Mouse (Mus musculus) stomach, embryonic 15.5 days (tissue): ENCODE results near the gene Hoxd10. TPM values are rescaled to one million over a fixed set of nuclear protein-coding genes. Genes with fewer than 3 reads are reported as not detected.
A peak's percentile ranks its signal among the peaks of the same experiment; 100 is the strongest.

Source experiments
- ATAC-seq: fragments of 200-750 bp; cut with Nextera tagmentation; 2 replicates; pipeline ENCODE4 v1.8.0; 2017; ENCODE audit warnings: low read depth, moderate number of reproducible peaks, moderate TSS enrichment; ENCODE audit not compliant: insufficient read depth, low FRiP score
- H3K27ac ChIP-seq: fragments of 300-500 bp; sonication (generic); 2 replicates; pipeline ENCODE4 v1.5.1; 2015; ENCODE audit warnings: mild to moderate bottlenecking, inconsistent platforms
- H3K27me3 ChIP-seq: fragments of 300-500 bp; sonication (generic); replicated peaks from 2 replicates; pipeline ENCODE4 v1.6.1; 2015; ENCODE audit warnings: inconsistent platforms
- H3K36me3 ChIP-seq: fragments of 300-500 bp; sonication (generic); 2 replicates; pipeline ENCODE4 v1.6.1; 2015; ENCODE audit warnings: inconsistent platforms
- H3K4me1 ChIP-seq: fragments of 300-500 bp; sonication (generic); 2 replicates; pipeline ENCODE4 v1.6.1; 2015; ENCODE audit warnings: inconsistent platforms
- H3K4me2 ChIP-seq: fragments of 300-500 bp; sonication (generic); 2 replicates; pipeline ENCODE4 v1.6.1; 2015; ENCODE audit warnings: mild to moderate bottlenecking, inconsistent platforms
- H3K4me3 ChIP-seq: fragments of 300-500 bp; sonication (generic); replicated peaks from 2 replicates; pipeline ENCODE4 v1.5.1; 2015; ENCODE audit warnings: inconsistent platforms
- H3K9ac ChIP-seq: fragments of 300-500 bp; sonication (generic); 2 replicates; pipeline ENCODE4 v1.6.1; 2015; ENCODE audit warnings: inconsistent platforms
- H3K9me3 ChIP-seq: fragments of 300-500 bp; sonication (generic); 2 replicates; pipeline ENCODE4 v1.6.1; 2016; ENCODE audit warnings: inconsistent platforms
- WGBS: fragments of 180-500 bp; shearing (Covaris S2); methylation state at CpG from one replicate; pipeline ENCODE4 v1.1.7; 2015; 5-methylcytosine and 5-hydroxymethylcytosine counted together
- polyA plus RNA-seq: library from polyadenylated mRNA; unstranded; fragments of >200 nt; fragmentation: Nextera tagmentation; extraction: Ambion mirVana; gene quantifications from 2 replicates; pipeline ENCODE4 v1.2.1, GENCODE M21; 2015

Hoxd10 gene
- polyA plus RNA-seq, 1 experiment from 2014 or later: 2.4 TPM

- Histone ChIP-seq H3K9ac (no peak overlapping the region), H3K4me1 (peaks cover 5% of the 10 kb centered on the region), H3K4me2 (no peak overlapping the region), H3K36me3 (no peaks in the 10 kb centered on the region), H3K27me3 (peaks cover 93% of the 10 kb centered on the region), H3K4me3 (no peak overlapping the region), H3K27ac (no peak overlapping the region), H3K9me3 (no peaks in the 10 kb centered on the region)
- no peak for ATAC-seq
- 24% methylated on average over 17 of the region's 17 CpGs for WGBS
These were observed 33.4 kb downstream of the Hoxd10 start for GRCm38 (mm10) chr2:74725171-74725570.

- no peak within 1 kb of the TSS for H3K9ac ChIP-seq
- H3K27me3 ChIP-seq: peaks cover 92% of the 10 kb centered on the region
- H3K27ac ChIP-seq: no peak within 1 kb of the TSS
These were observed 34.8 kb downstream of the Hoxd10 start, which contains the start of gene Gm28230 for GRCm38 (mm10) chr2:74726551-74726950. Gm28230 (plus strand) TSS chr2:74726728.

GRCm38 (mm10) chr2:74726973-74727639 lies 35.4 kb downstream of the Hoxd10 start:
- peak overlapping the region; percentile 43 for H3K4me2 ChIP-seq
- H3K36me3 ChIP-seq: no peaks in the 10 kb centered on the region
- H3K9me3 ChIP-seq: no peaks in the 10 kb centered on the region
- peak overlapping the region; percentile 25 for H3K4me3 ChIP-seq
- no peak overlapping the region for H3K9ac ChIP-seq
- H3K4me1 ChIP-seq: peaks cover 5% of the 10 kb centered on the region
- 9% methylated on average over 43 of the region's 43 CpGs for WGBS
- H3K27ac ChIP-seq: no peak overlapping the region
- H3K27me3 ChIP-seq: peaks cover 92% of the 10 kb centered on the region
- no peak for ATAC-seq

More at GRCm38 (mm10) chr2:74726551-74726950, 34.8 kb downstream of the Hoxd10 start, which contains the start of gene Gm28230:
- H3K4me2 ChIP-seq: peak within 1 kb of the TSS; percentile 43
- WGBS: 33% methylated on average over 5 of the region's 5 CpGs
- no peak for ATAC-seq
- H3K9me3 ChIP-seq: no peaks in the 10 kb centered on the region
- no peaks in the 10 kb centered on the region for H3K36me3 ChIP-seq
- H3K4me3 ChIP-seq: peak within 1 kb of the TSS; percentile 25
- peaks cover 5% of the 10 kb centered on the region for H3K4me1 ChIP-seq

- peak overlapping the region; percentile 43 for H3K4me2 ChIP-seq
- peak overlapping the region; percentile 25 for H3K4me3 ChIP-seq
- 15% methylated on average over 24 of the region's 25 CpGs for WGBS
- H3K9me3 ChIP-seq: no peaks in the 10 kb centered on the region
- peaks cover 5% of the 10 kb centered on the region for H3K4me1 ChIP-seq
- H3K27me3 ChIP-seq: peaks cover 92% of the 10 kb centered on the region
- no peak overlapping the region for H3K9ac ChIP-seq
- H3K36me3 ChIP-seq: no peaks in the 10 kb centered on the region
- ATAC-seq: 0 out of 2 replicates have a peak, but pooled peaks have one; percentile 27
- no peak overlapping the region for H3K27ac ChIP-seq
These were observed 36.0 kb downstream of the Hoxd10 start for GRCm38 (mm10) chr2:74727640-74728302.

- Histone ChIP-seq H3K4me3 (0 out of 2 replicates have a peak overlapping the region, but pooled peaks have one; percentile 25), H3K9ac (no peak overlapping the region), H3K27me3 (peaks cover 89% of the 10 kb centered on the region), H3K9me3 (no peaks in the 10 kb centered on the region), H3K36me3 (no peaks in the 10 kb centered on the region), H3K27ac (no peak overlapping the region), H3K4me2 (no peak overlapping the region), H3K4me1 (peaks cover 5% of the 10 kb centered on the region)
- 29% methylated on average over 13 of the region's 13 CpGs for WGBS
- no peak for ATAC-seq
These were observed 36.6 kb downstream of the Hoxd10 start for GRCm38 (mm10) chr2:74728303-74728680.

GRCm38 (mm10) chr2:74730331-74730730 lies 38.6 kb downstream of the Hoxd10 start:
- Histone ChIP-seq H3K27ac (no peak overlapping the region), H3K27me3 (peaks cover 86% of the 10 kb centered on the region), H3K36me3 (no peaks in the 10 kb centered on the region), H3K9ac (no peak overlapping the region), H3K4me3 (no peak overlapping the region), H3K4me2 (no peak overlapping the region), H3K9me3 (no peaks in the 10 kb centered on the region), H3K4me1 (peaks cover 5% of the 10 kb centered on the region)
- no peak for ATAC-seq
- 22% methylated on average over 8 of the region's 8 CpGs for WGBS

GRCm38 (mm10) chr2:74731055-74731454 lies 39.3 kb downstream of the Hoxd10 start:
- peaks cover 86% of the 10 kb centered on the region for H3K27me3 ChIP-seq

GRCm38 (mm10) chr2:74731799-74732512 lies 40.2 kb downstream of the Hoxd10 start:
- Histone ChIP-seq H3K9ac (no peak overlapping the region), H3K9me3 (no peaks in the 10 kb centered on the region), H3K4me2 (no peak overlapping the region), H3K27me3 (peaks cover 86% of the 10 kb centered on the region), H3K4me3 (no peak overlapping the region), H3K27ac (no peak overlapping the region), H3K4me1 (peaks cover 11% of the 10 kb centered on the region), H3K36me3 (no peaks in the 10 kb centered on the region)
- WGBS: 18% methylated on average over 9 of the region's 9 CpGs
- no peak for ATAC-seq

More at GRCm38 (mm10) chr2:74731055-74731454, 39.3 kb downstream of the Hoxd10 start:
- no peak overlapping the region for H3K27ac ChIP-seq
- no peak overlapping the region for H3K4me2 ChIP-seq
- ATAC-seq: no peak
- H3K9ac ChIP-seq: no peak overlapping the region
- no peak overlapping the region for H3K4me3 ChIP-seq
- H3K4me1 ChIP-seq: peaks cover 7% of the 10 kb centered on the region
- no peaks in the 10 kb centered on the region for H3K9me3 ChIP-seq
- no peaks in the 10 kb centered on the region for H3K36me3 ChIP-seq

GRCm38 (mm10) chr2:74732513-74733316 lies 41.0 kb downstream of the Hoxd10 start:
- H3K27me3 ChIP-seq: peaks cover 86% of the 10 kb centered on the region
- no peaks in the 10 kb centered on the region for H3K9me3 ChIP-seq
- H3K4me2 ChIP-seq: peak overlapping the region; percentile 38; the same call in 1 of the 2 replicates
- ATAC-seq: no peak
- no peaks in the 10 kb centered on the region for H3K36me3 ChIP-seq
- H3K9ac ChIP-seq: no peak overlapping the region
- no peak overlapping the region for H3K27ac ChIP-seq
- 2% methylated on average over 52 of the region's 52 CpGs for WGBS
- 0 out of 2 replicates have a peak, but pooled peaks cover 6% of the 10 kb centered on the region for H3K4me1 ChIP-seq
- peak overlapping the region; percentile 23 for H3K4me3 ChIP-seq

- Histone ChIP-seq H3K36me3 (no peaks in the 10 kb centered on the region), H3K9ac (no peak overlapping the region), H3K27ac (no peak overlapping the region), H3K4me3 (no peak overlapping the region), H3K27me3 (peaks cover 86% of the 10 kb centered on the region), H3K4me2 (peak overlapping the region; percentile 38; the same call in 1 of the 2 replicates), H3K4me1 (0 out of 2 replicates have a peak, but pooled peaks cover 6% of the 10 kb centered on the region), H3K9me3 (no peaks in the 10 kb centered on the region)
- ATAC-seq: no peak
- 6% methylated on average over 16 of the region's 16 CpGs for WGBS
These were observed 41.6 kb downstream of the Hoxd10 start for GRCm38 (mm10) chr2:74733317-74733661.

GRCm38 (mm10) chr2:74733765-74734164 lies 42.0 kb downstream of the Hoxd10 start:
- no peak overlapping the region for H3K4me3 ChIP-seq
- no peak overlapping the region for H3K9ac ChIP-seq
- WGBS: 9% methylated on average over 6 of the region's 6 CpGs

More at GRCm38 (mm10) chr2:74733765-74734164, 42.0 kb downstream of the Hoxd10 start:
- no peak for ATAC-seq
- Histone ChIP-seq H3K4me1 (0 out of 2 replicates have a peak, but pooled peaks cover 6% of the 10 kb centered on the region), H3K4me2 (no peak overlapping the region), H3K36me3 (no peaks in the 10 kb centered on the region), H3K27me3 (peaks cover 86% of the 10 kb centered on the region), H3K27ac (no peak overlapping the region), H3K9me3 (no peaks in the 10 kb centered on the region)
